Mouse (Mus musculus) hindbrain, embryonic 13.5 days (tissue): ENCODE measurements around the gene Hoxc8. TPM values are rescaled to one million over a fixed set of nuclear protein-coding genes. Genes with fewer than 3 reads are reported as not detected.

Experiments
- ATAC-seq: fragments of 200-750 bp; cut with Nextera tagmentation; 2 replicates; pipeline ENCODE4 v1.8.0; 2017; ENCODE audit warnings: moderate TSS enrichment; ENCODE audit not compliant: low FRiP score
- H3K27ac ChIP-seq: fragments of 300-500 bp; sonication (generic); 2 replicates; pipeline ENCODE4 v1.5.1; 2015; ENCODE audit warnings: inconsistent platforms, mild to moderate bottlenecking, moderate library complexity
- H3K27me3 ChIP-seq: fragments of 300-500 bp; sonication (generic); 2 replicates; pipeline ENCODE4 v1.6.1; 2015; ENCODE audit warnings: mild to moderate bottlenecking, inconsistent platforms
- H3K36me3 ChIP-seq: fragments of 300-500 bp; sonication (generic); 2 replicates; pipeline ENCODE4 v1.6.1; 2015; ENCODE audit warnings: mild to moderate bottlenecking, inconsistent platforms
- H3K4me1 ChIP-seq: fragments of 300-500 bp; sonication (generic); replicated peaks from 2 replicates; pipeline ENCODE4 v1.6.1; 2015; ENCODE audit warnings: inconsistent platforms
- H3K4me2 ChIP-seq: fragments of 300-500 bp; sonication (generic); 2 replicates; pipeline ENCODE4 v1.6.1; 2015; ENCODE audit warnings: inconsistent platforms, mild to moderate bottlenecking, moderate library complexity
- H3K4me3 ChIP-seq: fragments of 300-500 bp; sonication (generic); 2 replicates; pipeline ENCODE4 v1.5.1; 2015; ENCODE audit warnings: mild to moderate bottlenecking, inconsistent platforms
- H3K9ac ChIP-seq: fragments of 300-500 bp; sonication (generic); 2 replicates; pipeline ENCODE4 v1.6.1; 2015; ENCODE audit warnings: mild to moderate bottlenecking, inconsistent platforms
- H3K9me3 ChIP-seq: fragments of 300-500 bp; sonication (generic); 2 replicates; pipeline ENCODE4 v1.6.1; 2016; ENCODE audit warnings: inconsistent platforms
- WGBS: fragments of 180-500 bp; shearing (Covaris S2); methylation state at CpG from one replicate; pipeline ENCODE4 v1.1.7; 2015; 5-methylcytosine and 5-hydroxymethylcytosine counted together
- polyA plus RNA-seq: library from polyadenylated mRNA; unstranded; fragments of >200 nt; fragmentation: Nextera tagmentation; extraction: Ambion mirVana; gene quantifications from 2 replicates; pipeline ENCODE4 v1.2.1, GENCODE M21; 2015

Hoxc8 gene
- 0.50 and 1.5 TPM in 2 replicates for polyA plus RNA-seq

- H3K36me3 ChIP-seq = no peaks in the 10 kb centered on the region
- peaks cover 8% of the 10 kb centered on the region for H3K4me1 ChIP-seq
- no peaks in the 10 kb centered on the region for H3K9me3 ChIP-seq
- H3K4me2 ChIP-seq = peak within 1 kb of the TSS; percentile 29
- H3K9ac ChIP-seq = no peak within 1 kb of the TSS
- peak within 1 kb of the TSS; percentile 16 for H3K4me3 ChIP-seq
- H3K27me3 ChIP-seq = peaks cover 96% of the 10 kb centered on the region
- no peak for ATAC-seq
- WGBS = under 1% methylated on average over 68 of the region's 69 CpGs
- no peak within 1 kb of the TSS for H3K27ac ChIP-seq
Measured at GRCm38 (mm10) chr15:102990461-102991397, at the start of gene Hoxc8. Hoxc8 (plus strand) TSS chr15:102990607.

GRCm38 (mm10) chr15:102942739-102943467, 47.5 kb upstream of the Hoxc8 start:
- Histone ChIP-seq H3K9me3 (no peaks in the 10 kb centered on the region), H3K36me3 (no peaks in the 10 kb centered on the region), H3K27me3 (peaks cover 100% of the 10 kb centered on the region), H3K9ac (0 out of 2 replicates have a peak overlapping the region, but pooled peaks have one; percentile 13), H3K4me3 (peak overlapping the region; percentile 5; the same call in 1 of the 2 replicates), H3K4me2 (peak overlapping the region; percentile 27; the same call in 1 of the 2 replicates), H3K27ac (no peak overlapping the region), H3K4me1 (peaks cover 6% of the 10 kb centered on the region)
- WGBS = under 1% methylated on average over 53 of the region's 53 CpGs
- no peak for ATAC-seq

DNA sequence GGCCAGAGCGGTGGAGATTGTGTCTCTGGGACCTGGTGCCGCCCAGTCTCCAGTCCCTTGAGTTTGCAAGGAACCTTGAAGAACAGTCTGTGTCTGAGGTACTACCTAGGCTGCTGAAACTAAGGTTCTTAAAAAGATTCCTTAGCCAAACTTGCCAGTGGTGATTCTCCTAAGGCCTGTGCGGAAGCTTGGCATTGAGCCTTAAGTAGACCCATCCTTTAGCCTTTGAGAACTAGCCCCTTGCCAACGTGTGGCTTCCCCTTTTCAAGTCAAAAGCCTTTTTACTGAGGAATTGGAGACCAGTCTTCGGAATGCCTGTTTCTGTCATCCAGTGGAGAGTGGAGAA, 47.0 kb upstream of the Hoxc8 start:
- H3K4me1 ChIP-seq = peaks cover 6% of the 10 kb centered on the region
- H3K27me3 ChIP-seq = peaks cover 100% of the 10 kb centered on the region
- 1% methylated on average over 5 of the region's 5 CpGs for WGBS
- H3K36me3 ChIP-seq = no peaks in the 10 kb centered on the region
- no peak overlapping the region for H3K27ac ChIP-seq
- no peak for ATAC-seq
- no peak overlapping the region for H3K4me2 ChIP-seq
- no peak overlapping the region for H3K4me3 ChIP-seq
- H3K9ac ChIP-seq = no peak overlapping the region
- H3K9me3 ChIP-seq = no peaks in the 10 kb centered on the region

DNA sequence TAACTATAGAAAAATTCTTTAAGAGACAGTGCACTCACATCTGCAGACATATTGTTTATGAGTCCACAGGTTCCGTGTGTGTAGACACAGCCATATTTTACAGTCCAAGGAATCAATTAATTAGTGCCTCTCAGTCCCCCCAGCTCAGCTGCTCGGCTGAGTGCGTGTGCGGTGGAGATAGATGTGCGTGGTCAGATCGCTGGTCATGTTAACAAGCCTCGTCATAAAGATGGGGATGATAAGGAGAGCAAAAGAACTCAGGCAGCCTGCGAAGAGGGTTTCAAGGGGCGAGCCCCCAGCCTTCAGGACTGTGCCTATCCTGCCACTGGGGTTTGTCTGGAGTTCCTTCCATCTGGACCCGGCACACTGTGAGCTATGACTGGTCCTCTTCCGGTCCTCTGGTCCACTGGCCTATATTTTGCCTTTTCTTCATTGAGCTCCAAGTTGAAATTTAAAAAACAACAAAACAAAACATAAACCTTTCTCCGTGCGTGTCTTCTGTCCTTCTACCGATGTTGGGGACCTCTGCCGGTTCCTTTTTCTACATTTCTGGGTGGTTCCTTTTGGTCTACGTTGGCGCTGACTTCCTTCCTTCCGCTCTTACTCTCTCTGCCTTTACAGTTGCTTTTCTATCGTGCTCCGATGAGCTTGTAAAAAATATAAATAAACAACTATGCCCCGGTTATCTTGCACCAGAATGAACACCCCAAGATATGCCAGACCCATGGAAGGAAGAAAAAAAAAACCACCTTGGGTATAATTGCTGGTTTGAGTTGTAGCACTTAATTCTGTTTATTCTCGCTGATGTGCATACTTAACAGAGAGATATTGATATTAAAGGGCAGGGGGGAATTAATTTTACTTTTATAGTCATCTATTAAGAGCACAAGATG, 45.0 kb upstream of the Hoxc8 start:
- Histone ChIP-seq H3K4me3 (no peak overlapping the region), H3K4me2 (no peak overlapping the region), H3K9ac (no peak overlapping the region), H3K27me3 (peaks cover 100% of the 10 kb centered on the region), H3K4me1 (peaks cover 6% of the 10 kb centered on the region), H3K9me3 (no peaks in the 10 kb centered on the region), H3K27ac (no peak overlapping the region), H3K36me3 (no peaks in the 10 kb centered on the region)
- ATAC-seq = no peak
- WGBS = 10% methylated on average over 22 of the region's 22 CpGs

DNA sequence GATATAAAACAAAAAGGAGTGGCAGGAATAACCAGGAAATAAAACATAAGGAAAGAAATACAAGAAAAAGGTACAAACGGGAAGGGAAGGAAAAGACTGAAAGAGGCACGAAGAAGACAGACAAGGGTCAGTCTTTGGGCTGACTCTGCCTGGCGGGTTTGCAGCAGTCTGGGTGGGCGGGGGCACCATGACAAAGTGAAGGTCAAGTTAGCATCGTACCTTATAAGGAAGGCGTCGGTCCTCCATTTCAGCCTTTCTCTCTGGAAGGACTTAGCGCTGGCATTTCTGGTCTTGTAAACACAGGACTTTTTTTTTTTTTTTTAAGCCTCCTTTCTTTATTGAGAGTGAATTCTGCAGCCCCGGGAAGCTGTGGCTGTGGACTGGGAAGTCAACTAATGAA, 43.1 kb upstream of the Hoxc8 start:
- WGBS = 1% methylated on average over 9 of the region's 9 CpGs
- Histone ChIP-seq H3K4me2 (no peak overlapping the region), H3K36me3 (no peaks in the 10 kb centered on the region), H3K4me3 (no peak overlapping the region), H3K9me3 (no peaks in the 10 kb centered on the region), H3K27ac (no peak overlapping the region), H3K4me1 (peaks cover 6% of the 10 kb centered on the region), H3K27me3 (peaks cover 100% of the 10 kb centered on the region), H3K9ac (no peak overlapping the region)
- ATAC-seq = no peak

GRCm38 (mm10) chr15:102948842-102949241, 41.6 kb upstream of the Hoxc8 start:
- no peak for ATAC-seq

DNA sequence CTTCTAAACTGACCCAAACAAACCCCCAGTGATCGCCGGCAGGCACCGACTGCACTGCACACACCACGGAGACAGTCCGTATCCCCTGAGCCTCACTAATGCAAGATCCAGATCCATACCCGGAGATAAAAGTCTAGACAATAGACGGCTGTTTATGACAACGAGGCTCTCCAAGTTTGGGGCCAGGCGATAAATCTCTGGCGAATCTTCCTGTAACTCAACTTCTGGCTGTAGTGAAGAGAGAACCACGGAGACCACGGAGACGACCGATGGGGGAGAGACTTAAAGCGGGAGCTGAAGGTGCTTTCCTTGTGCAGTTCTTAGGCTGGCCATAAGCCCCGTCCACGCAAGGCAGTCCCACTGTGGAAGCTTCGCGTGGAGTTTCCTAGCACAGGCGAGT, 40.7 kb upstream of the Hoxc8 start:
- Histone ChIP-seq H3K27me3 (peaks cover 100% of the 10 kb centered on the region), H3K9me3 (no peaks in the 10 kb centered on the region), H3K4me2 (no peak overlapping the region), H3K4me1 (no peaks in the 10 kb centered on the region), H3K36me3 (no peaks in the 10 kb centered on the region), H3K27ac (no peak overlapping the region), H3K4me3 (no peak overlapping the region), H3K9ac (no peak overlapping the region)
- no peak for ATAC-seq
- 2% methylated on average over 20 of the region's 20 CpGs for WGBS

More at GRCm38 (mm10) chr15:102948842-102949241, 41.6 kb upstream of the Hoxc8 start:
- Histone ChIP-seq H3K4me2 (no peak overlapping the region), H3K4me3 (no peak overlapping the region), H3K9me3 (no peaks in the 10 kb centered on the region), H3K27ac (no peak overlapping the region), H3K9ac (no peak overlapping the region), H3K36me3 (no peaks in the 10 kb centered on the region), H3K27me3 (peaks cover 100% of the 10 kb centered on the region), H3K4me1 (no peaks in the 10 kb centered on the region)
- 14% methylated on average over 2 of the region's 2 CpGs for WGBS

- Histone ChIP-seq H3K9me3 (no peaks in the 10 kb centered on the region), H3K4me2 (no peak overlapping the region), H3K27me3 (peaks cover 100% of the 10 kb centered on the region), H3K36me3 (no peaks in the 10 kb centered on the region), H3K4me1 (no peaks in the 10 kb centered on the region), H3K9ac (no peak overlapping the region), H3K4me3 (no peak overlapping the region), H3K27ac (no peak overlapping the region)
- 5% methylated on average over 2 of the region's 2 CpGs for WGBS
- ATAC-seq = no peak
Measured at GRCm38 (mm10) chr15:102950877-102951276, 39.5 kb upstream of the Hoxc8 start.

GRCm38 (mm10) chr15:102953561-102953960, 36.8 kb upstream of the Hoxc8 start:
- Histone ChIP-seq H3K27ac (no peak overlapping the region), H3K4me1 (no peaks in the 10 kb centered on the region), H3K4me3 (no peak overlapping the region), H3K9me3 (no peaks in the 10 kb centered on the region), H3K9ac (no peak overlapping the region), H3K4me2 (no peak overlapping the region), H3K36me3 (no peaks in the 10 kb centered on the region), H3K27me3 (peaks cover 100% of the 10 kb centered on the region)
- no peak for ATAC-seq
- 2% methylated on average over 6 of the region's 6 CpGs for WGBS

- no peak within 1 kb of the TSS for H3K4me2 ChIP-seq
- H3K9ac ChIP-seq = no peak within 1 kb of the TSS
- H3K27me3 ChIP-seq = peaks cover 99% of the 10 kb centered on the region
- no peaks in the 10 kb centered on the region for H3K4me1 ChIP-seq
- no peak for ATAC-seq
- H3K9me3 ChIP-seq = no peaks in the 10 kb centered on the region
- H3K4me3 ChIP-seq = no peak within 1 kb of the TSS
- WGBS = under 1% methylated on average over 57 of the region's 57 CpGs
- H3K27ac ChIP-seq = no peak within 1 kb of the TSS
- H3K36me3 ChIP-seq = no peaks in the 10 kb centered on the region
Measured at GRCm38 (mm10) chr15:102954192-102955006, 36.0 kb upstream of the Hoxc8 start, which contains the start of gene Hoxc11. Hoxc11 (plus strand) TSS chr15:102954427.

DNA sequence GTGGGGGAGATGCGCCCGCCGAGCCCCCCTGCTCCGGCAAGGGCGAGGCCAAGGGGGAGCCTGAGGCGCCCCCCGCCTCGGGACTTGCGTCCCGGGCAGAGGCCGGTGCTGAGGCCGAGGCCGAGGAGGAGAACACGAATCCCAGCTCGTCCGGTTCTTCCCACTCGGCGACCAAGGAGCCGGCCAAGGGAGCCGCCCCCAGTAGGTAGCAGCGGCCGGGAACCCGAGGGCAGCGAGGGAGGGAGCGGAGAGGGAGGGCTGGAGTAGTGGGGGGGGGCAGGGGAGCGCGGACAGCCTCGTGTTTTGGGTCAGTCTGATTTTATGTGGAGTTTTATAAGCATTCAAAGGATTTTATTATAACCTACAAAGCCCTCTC, 35.4 kb upstream of the Hoxc8 start:
- Histone ChIP-seq H3K4me1 (no peaks in the 10 kb centered on the region), H3K27me3 (peaks cover 99% of the 10 kb centered on the region), H3K27ac (no peak overlapping the region), H3K4me2 (no peak overlapping the region), H3K9ac (no peak overlapping the region), H3K4me3 (no peak overlapping the region), H3K36me3 (no peaks in the 10 kb centered on the region), H3K9me3 (no peaks in the 10 kb centered on the region)
- no peak for ATAC-seq
- under 1% methylated on average over 28 of the region's 28 CpGs for WGBS
